Mouse (Mus musculus): ENCODE data around the gene Lin7c.

Gene Lin7c

GRCm38 (mm10) chr2:109917496-109918413 lies 27.1 kb downstream of the Lin7c start, which contains the start of gene Lgr4:
Gene Lgr4, plus strand, starts transcription at chr2:109917647.
- peak; percentile 99 for DNase-seq (ENCODE audit: low read depth, low spot score)

GRCm38 (mm10) chr2:109918592-109919262 lies 28.1 kb downstream of the Lin7c start:
- DNase-seq (ENCODE audit: low read depth, low spot score), result peak; percentile 30

- no peak for DNase-seq (ENCODE audit: low read depth, low spot score)
Measured at GRCm38 (mm10) chr2:109920471-109920870, 29.8 kb downstream of the Lin7c start.

GRCm38 (mm10) chr2:109921298-109922035 lies 30.8 kb downstream of the Lin7c start:
- DNase-seq (ENCODE audit: low read depth, low spot score), result no peak

GRCm38 (mm10) chr2:109922306-109922705 lies 31.7 kb downstream of the Lin7c start:
- no peak for DNase-seq (ENCODE audit: low read depth, low spot score)

GRCm38 (mm10) chr2:109923031-109923430 lies 32.4 kb downstream of the Lin7c start:
- no peak for DNase-seq (ENCODE audit: low read depth, low spot score)

- DNase-seq (ENCODE audit: low read depth, low spot score), result no peak
Measured at GRCm38 (mm10) chr2:109923945-109924344, 33.3 kb downstream of the Lin7c start.

- no peak for DNase-seq (ENCODE audit: low read depth, low spot score)
Measured at GRCm38 (mm10) chr2:109926984-109927383, 36.3 kb downstream of the Lin7c start.

- DNase-seq (ENCODE audit: low read depth, low spot score), result no peak
Measured at GRCm38 (mm10) chr2:109927446-109927845, 36.8 kb downstream of the Lin7c start.

GRCm38 (mm10) chr2:109927876-109928275 lies 37.2 kb downstream of the Lin7c start:
- DNase-seq (ENCODE audit: low read depth, low spot score), result peak; percentile 91

- DNase-seq (ENCODE audit: low read depth, low spot score), result peak; percentile 76
Measured at GRCm38 (mm10) chr2:109928791-109929190, 38.1 kb downstream of the Lin7c start.

- no peak for DNase-seq (ENCODE audit: low read depth, low spot score)
Measured at GRCm38 (mm10) chr2:109929256-109929655, 38.6 kb downstream of the Lin7c start.

GRCm38 (mm10) chr2:109930366-109930765 lies 39.7 kb downstream of the Lin7c start:
- no peak for DNase-seq (ENCODE audit: low read depth, low spot score)

GRCm38 (mm10) chr2:109930771-109931170 lies 40.1 kb downstream of the Lin7c start:
- DNase-seq (ENCODE audit: low read depth, low spot score), result no peak

- no peak for DNase-seq (ENCODE audit: low read depth, low spot score)
Measured at GRCm38 (mm10) chr2:109931978-109932780, 41.5 kb downstream of the Lin7c start.

- no peak for DNase-seq (ENCODE audit: low read depth, low spot score)
Measured at GRCm38 (mm10) chr2:109933151-109933550, 42.5 kb downstream of the Lin7c start.

- DNase-seq (ENCODE audit: low read depth, low spot score), result no peak
Measured at GRCm38 (mm10) chr2:109934086-109934485, 43.4 kb downstream of the Lin7c start.

GRCm38 (mm10) chr2:109935194-109935593 lies 44.5 kb downstream of the Lin7c start:
- no peak for DNase-seq (ENCODE audit: low read depth, low spot score)

GRCm38 (mm10) chr2:109935754-109936409 lies 45.2 kb downstream of the Lin7c start:
- no peak for DNase-seq (ENCODE audit: low read depth, low spot score)

- no peak for DNase-seq (ENCODE audit: low read depth, low spot score)
Measured at GRCm38 (mm10) chr2:109936410-109936755, 45.7 kb downstream of the Lin7c start.

GRCm38 (mm10) chr2:109941973-109942444 lies 51.4 kb downstream of the Lin7c start:
- no peak for DNase-seq (ENCODE audit: low read depth, low spot score)
